Mouse (Mus musculus) splenic B cell, adult 2 months (primary cell): ENCODE results near the gene 4632433K11Rik.

Source experiments
- DNase-seq: peaks from one replicate; pipeline ENCODE4 v3.0.0-alpha.2; 2011; ENCODE audit warnings: low read depth, low spot score
- H3K27me3 ChIP-seq: 2 replicates; pipeline ENCODE4 v1.6.1; 2012; ENCODE audit warnings: mild to moderate bottlenecking, low read length, moderate library complexity, mixed read lengths; ENCODE audit not compliant: control insufficient read depth, poor library complexity, insufficient read depth, severe bottlenecking
- H3K36me3 ChIP-seq: 2 replicates; pipeline ENCODE4 v1.6.1; 2012; ENCODE audit warnings: mild to moderate bottlenecking, low read length, moderate library complexity, mixed read lengths; ENCODE audit not compliant: control insufficient read depth, poor library complexity, insufficient read depth, severe bottlenecking

The 4632433K11Rik gene

DNA sequence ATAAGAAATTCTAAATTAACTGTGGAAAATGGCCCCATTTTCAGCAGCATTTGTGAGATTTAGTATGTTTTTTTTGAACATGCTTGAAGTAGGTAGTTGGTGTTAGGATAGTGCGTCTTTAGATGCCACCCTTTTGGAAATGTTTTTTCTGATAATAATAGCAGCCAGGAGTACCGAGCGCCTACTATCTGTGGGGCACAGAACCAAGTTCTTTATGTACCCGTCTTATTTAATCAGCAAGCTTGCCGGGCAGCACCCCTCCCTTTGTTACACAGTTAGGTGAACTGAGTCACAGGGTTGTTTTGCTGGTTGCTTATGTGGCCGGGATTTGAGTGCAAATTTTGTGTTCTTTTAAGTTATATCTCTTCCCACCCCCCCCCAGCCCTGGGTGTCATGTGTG lies 47.3 kb downstream of the 4632433K11Rik start:
- H3K36me3 ChIP-seq, result peaks cover 16% of the 10 kb centered on the region
- H3K27me3 ChIP-seq, result no peaks in the 10 kb centered on the region
- DNase-seq, result no peak

DNA sequence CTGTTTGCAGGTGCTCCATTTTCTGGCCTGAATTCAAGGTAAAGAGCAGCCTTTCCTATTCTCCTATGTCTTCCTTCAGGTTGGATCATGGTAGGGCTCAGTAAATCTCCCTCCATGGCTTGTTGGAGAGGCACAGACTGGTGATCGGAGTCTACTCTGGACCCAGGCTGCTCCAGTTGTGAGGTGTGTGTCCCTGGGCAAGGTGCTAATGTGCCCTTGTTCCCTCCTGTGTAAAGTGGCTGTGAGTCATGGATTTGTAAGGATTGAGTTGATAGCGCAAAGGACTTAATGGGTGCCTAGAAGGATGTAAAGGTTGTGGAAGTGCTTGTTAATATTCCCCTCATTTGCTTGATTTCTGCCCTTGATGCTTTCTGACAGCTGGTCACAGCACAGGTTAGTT lies 48.0 kb downstream of the 4632433K11Rik start:
- Histone ChIP-seq H3K27me3 (no peaks in the 10 kb centered on the region), H3K36me3 (peaks cover 14% of the 10 kb centered on the region)
- no peak for DNase-seq

DNA sequence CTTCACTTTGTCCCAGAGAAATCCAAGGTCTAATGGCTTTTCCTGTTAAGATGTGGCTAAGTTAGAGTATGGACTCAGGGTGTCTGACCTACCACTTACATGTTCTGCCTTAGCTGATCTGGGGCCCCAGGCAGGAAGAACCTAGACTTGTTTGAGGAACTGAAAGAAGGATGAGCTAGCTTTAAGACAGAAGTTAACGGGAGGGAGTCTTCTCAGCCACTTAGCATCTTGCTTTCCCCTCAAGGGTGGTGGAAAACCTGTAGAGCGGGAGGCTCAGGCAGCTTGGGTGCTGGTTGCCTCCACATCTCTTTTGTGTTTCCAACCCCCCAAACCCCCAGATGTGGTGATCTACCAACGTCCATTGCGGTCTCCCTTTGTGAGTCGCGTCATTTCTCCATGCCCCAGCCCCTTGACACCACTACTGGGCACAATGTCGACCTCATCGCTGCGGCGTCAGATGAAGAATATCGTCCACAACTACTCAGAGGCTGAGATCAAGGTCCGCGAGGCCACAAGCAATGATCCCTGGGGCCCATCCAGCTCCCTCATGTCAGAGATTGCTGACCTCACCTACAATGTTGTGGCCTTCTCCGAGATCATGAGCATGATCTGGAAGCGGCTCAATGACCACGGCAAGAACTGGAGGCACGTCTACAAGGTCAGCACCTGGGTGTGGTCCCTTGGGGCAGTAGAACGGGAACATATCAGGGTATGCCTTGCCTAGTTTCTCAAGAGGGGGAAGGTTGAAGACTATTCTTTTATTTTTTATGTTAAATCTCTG lies 49.6 kb downstream of the 4632433K11Rik start:
- peak; percentile 89 for DNase-seq
- no peaks in the 10 kb centered on the region for H3K27me3 ChIP-seq

More for the DNA sequence above, 49.6 kb downstream of the 4632433K11Rik start:
- peaks cover 7% of the 10 kb centered on the region for H3K36me3 ChIP-seq
